Mouse (Mus musculus): Measurements from ENCODE around the gene Ust. TPM values are rescaled to one million over a fixed set of nuclear protein-coding genes. Genes with fewer than 3 reads are reported as not detected.

The Ust gene
- polyA plus RNA-seq, 1 experiment from 2014 or later = 10.5 TPM

GRCm38 (mm10) chr10:8529173-8529572 is 10.5 kb upstream of the Ust start:
- no peaks in the 10 kb centered on the region for H3K9me3 ChIP-seq (ENCODE audit: control insufficient read depth, low read length)
- no peak for ATAC-seq (ENCODE audit: low read depth)
- no peaks in the 10 kb centered on the region for H3K27me3 ChIP-seq (ENCODE audit: control insufficient read depth, insufficient read depth, low read length)
- no peaks in the 10 kb centered on the region for H3K4me1 ChIP-seq (ENCODE audit: control insufficient read depth, insufficient read depth, low read length)
- H3K36me3 ChIP-seq (ENCODE audit: control insufficient read depth, insufficient read depth, low read length) = no peaks in the 10 kb centered on the region
- H3K9ac ChIP-seq (replicated peaks; ENCODE audit: low read depth, low read length) = no peak overlapping the region
- H3K4me2 ChIP-seq (ENCODE audit: low read depth, low read length) = no peak overlapping the region
- H3K27ac ChIP-seq (ENCODE audit: low read depth, low read length) = no peak overlapping the region
- H3K4me3 ChIP-seq (ENCODE audit: low read depth, low read length) = no peak overlapping the region
- 45% methylated on average over 7 of the region's 7 CpGs for WGBS

- no peaks in the 10 kb centered on the region for H3K9me3 ChIP-seq (ENCODE audit: control insufficient read depth, low read length)
- no peak overlapping the region for H3K9ac ChIP-seq (replicated peaks; ENCODE audit: low read depth, low read length)
- no peaks in the 10 kb centered on the region for H3K4me1 ChIP-seq (ENCODE audit: control insufficient read depth, insufficient read depth, low read length)
- H3K36me3 ChIP-seq (ENCODE audit: control insufficient read depth, insufficient read depth, low read length) = no peaks in the 10 kb centered on the region
- no peak overlapping the region for H3K4me2 ChIP-seq (ENCODE audit: low read depth, low read length)
- WGBS = 92% methylated on average over 1 of the region's 1 CpGs
- no peak overlapping the region for H3K4me3 ChIP-seq (ENCODE audit: low read depth, low read length)
- no peaks in the 10 kb centered on the region for H3K27me3 ChIP-seq (ENCODE audit: control insufficient read depth, insufficient read depth, low read length)
- no peak for ATAC-seq (ENCODE audit: low read depth)
- no peak overlapping the region for H3K27ac ChIP-seq (ENCODE audit: low read depth, low read length)
These were observed 6.7 kb upstream of the Ust start for GRCm38 (mm10) chr10:8525354-8525753.

- WGBS = 45% methylated on average over 6 of the region's 6 CpGs
- H3K27ac ChIP-seq (ENCODE audit: low read depth, low read length) = no peak overlapping the region
- H3K4me2 ChIP-seq (ENCODE audit: low read depth, low read length) = no peak overlapping the region
- H3K4me3 ChIP-seq (ENCODE audit: low read depth, low read length) = no peak overlapping the region
- no peaks in the 10 kb centered on the region for H3K36me3 ChIP-seq (ENCODE audit: control insufficient read depth, insufficient read depth, low read length)
- H3K4me1 ChIP-seq (ENCODE audit: control insufficient read depth, insufficient read depth, low read length) = peaks cover 5% of the 10 kb centered on the region; the same call in 1 of the 2 replicates
- H3K9me3 ChIP-seq (ENCODE audit: control insufficient read depth, low read length) = no peaks in the 10 kb centered on the region
- no peak overlapping the region for H3K9ac ChIP-seq (replicated peaks; ENCODE audit: low read depth, low read length)
- no peak for ATAC-seq (ENCODE audit: low read depth)
- no peaks in the 10 kb centered on the region for H3K27me3 ChIP-seq (ENCODE audit: control insufficient read depth, insufficient read depth, low read length)
These were observed 2.9 kb upstream of the Ust start for GRCm38 (mm10) chr10:8521536-8521935.

- Histone ChIP-seq H3K36me3 (ENCODE audit: control insufficient read depth, insufficient read depth, low read length) (no peaks in the 10 kb centered on the region), H3K4me2 (ENCODE audit: low read depth, low read length) (no peak overlapping the region), H3K4me1 (ENCODE audit: control insufficient read depth, insufficient read depth, low read length) (peaks cover 5% of the 10 kb centered on the region; the same call in 1 of the 2 replicates), H3K4me3 (ENCODE audit: low read depth, low read length) (no peak overlapping the region), H3K27me3 (ENCODE audit: control insufficient read depth, insufficient read depth, low read length) (no peaks in the 10 kb centered on the region), H3K9ac (replicated peaks; ENCODE audit: low read depth, low read length) (no peak overlapping the region), H3K9me3 (ENCODE audit: control insufficient read depth, low read length) (no peaks in the 10 kb centered on the region), H3K27ac (ENCODE audit: low read depth, low read length) (no peak overlapping the region)
- no peak for ATAC-seq (ENCODE audit: low read depth)
- 64% methylated on average over 7 of the region's 7 CpGs for WGBS
These were observed 2.3 kb upstream of the Ust start for GRCm38 (mm10) chr10:8520766-8521395.

- peak overlapping the region; percentile 80 for H3K9ac ChIP-seq (replicated peaks; ENCODE audit: low read depth, low read length)
- no peak overlapping the region; the same call in 1 of the 2 replicates for H3K27ac ChIP-seq (ENCODE audit: low read depth, low read length)
- no peaks in the 10 kb centered on the region for H3K27me3 ChIP-seq (ENCODE audit: control insufficient read depth, insufficient read depth, low read length)
- H3K4me1 ChIP-seq (ENCODE audit: control insufficient read depth, insufficient read depth, low read length) = peaks cover 5% of the 10 kb centered on the region; the same call in 1 of the 2 replicates
- ATAC-seq (ENCODE audit: low read depth) = peak; percentile 7; the same call in 1 of the 2 replicates
- H3K4me2 ChIP-seq (ENCODE audit: low read depth, low read length) = peak overlapping the region; percentile 76
- peak overlapping the region; percentile 83 for H3K4me3 ChIP-seq (ENCODE audit: low read depth, low read length)
- WGBS = 2% methylated on average over 18 of the region's 18 CpGs
- no peaks in the 10 kb centered on the region for H3K36me3 ChIP-seq (ENCODE audit: control insufficient read depth, insufficient read depth, low read length)
- H3K9me3 ChIP-seq (ENCODE audit: control insufficient read depth, low read length) = no peaks in the 10 kb centered on the region
These were observed 428 bp upstream of the Ust start for GRCm38 (mm10) chr10:8519014-8519491.

- ATAC-seq (ENCODE audit: low read depth) = peak; percentile 36
- under 1% methylated on average over 26 of the region's 26 CpGs for WGBS
These were observed 959 bp downstream of the Ust start for GRCm38 (mm10) chr10:8517591-8518140.

GRCm38 (mm10) chr10:8516916-8517524 is 1.6 kb downstream of the Ust start:
- H3K9ac ChIP-seq (replicated peaks; ENCODE audit: low read depth, low read length) = peak overlapping the region; percentile 80; the same call in 1 of the 2 replicates
- peaks cover 5% of the 10 kb centered on the region; the same call in 1 of the 2 replicates for H3K4me1 ChIP-seq (ENCODE audit: control insufficient read depth, insufficient read depth, low read length)
- H3K27ac ChIP-seq (ENCODE audit: low read depth, low read length) = no peak overlapping the region
- peak overlapping the region; percentile 83 for H3K4me3 ChIP-seq (ENCODE audit: low read depth, low read length)
- no peaks in the 10 kb centered on the region for H3K9me3 ChIP-seq (ENCODE audit: control insufficient read depth, low read length)
- peak overlapping the region; percentile 76 for H3K4me2 ChIP-seq (ENCODE audit: low read depth, low read length)
- WGBS = 13% methylated on average over 9 of the region's 9 CpGs
- no peaks in the 10 kb centered on the region for H3K27me3 ChIP-seq (ENCODE audit: control insufficient read depth, insufficient read depth, low read length)
- no peaks in the 10 kb centered on the region for H3K36me3 ChIP-seq (ENCODE audit: control insufficient read depth, insufficient read depth, low read length)
- no peak for ATAC-seq (ENCODE audit: low read depth)

More at GRCm38 (mm10) chr10:8517591-8518140, 959 bp downstream of the Ust start:
- Histone ChIP-seq H3K9ac (replicated peaks; ENCODE audit: low read depth, low read length) (peak overlapping the region; percentile 80), H3K27ac (ENCODE audit: low read depth, low read length) (no peak overlapping the region), H3K36me3 (ENCODE audit: control insufficient read depth, insufficient read depth, low read length) (no peaks in the 10 kb centered on the region), H3K4me2 (ENCODE audit: low read depth, low read length) (peak overlapping the region; percentile 76), H3K4me1 (ENCODE audit: control insufficient read depth, insufficient read depth, low read length) (peaks cover 5% of the 10 kb centered on the region; the same call in 1 of the 2 replicates), H3K27me3 (ENCODE audit: control insufficient read depth, insufficient read depth, low read length) (no peaks in the 10 kb centered on the region), H3K4me3 (ENCODE audit: low read depth, low read length) (peak overlapping the region; percentile 83), H3K9me3 (ENCODE audit: control insufficient read depth, low read length) (no peaks in the 10 kb centered on the region)

GRCm38 (mm10) chr10:8513690-8514089 is 4.9 kb downstream of the Ust start:
- Histone ChIP-seq H3K27me3 (ENCODE audit: control insufficient read depth, insufficient read depth, low read length) (no peaks in the 10 kb centered on the region), H3K36me3 (ENCODE audit: control insufficient read depth, insufficient read depth, low read length) (no peaks in the 10 kb centered on the region), H3K4me2 (ENCODE audit: low read depth, low read length) (no peak overlapping the region), H3K9ac (replicated peaks; ENCODE audit: low read depth, low read length) (no peak overlapping the region), H3K27ac (ENCODE audit: low read depth, low read length) (no peak overlapping the region), H3K4me3 (ENCODE audit: low read depth, low read length) (no peak overlapping the region), H3K9me3 (ENCODE audit: control insufficient read depth, low read length) (no peaks in the 10 kb centered on the region), H3K4me1 (ENCODE audit: control insufficient read depth, insufficient read depth, low read length) (peaks cover 5% of the 10 kb centered on the region; the same call in 1 of the 2 replicates)
- ATAC-seq (ENCODE audit: low read depth) = no peak
- 89% methylated on average over 3 of the region's 3 CpGs for WGBS

- H3K4me2 ChIP-seq (ENCODE audit: low read depth, low read length) = no peak overlapping the region
- no peak for ATAC-seq (ENCODE audit: low read depth)
- 62% methylated on average over 6 of the region's 6 CpGs for WGBS
- H3K9ac ChIP-seq (replicated peaks; ENCODE audit: low read depth, low read length) = no peak overlapping the region
- no peaks in the 10 kb centered on the region for H3K36me3 ChIP-seq (ENCODE audit: control insufficient read depth, insufficient read depth, low read length)
- no peak overlapping the region for H3K27ac ChIP-seq (ENCODE audit: low read depth, low read length)
- H3K27me3 ChIP-seq (ENCODE audit: control insufficient read depth, insufficient read depth, low read length) = no peaks in the 10 kb centered on the region
- peaks cover 2% of the 10 kb centered on the region; the same call in 1 of the 2 replicates for H3K4me1 ChIP-seq (ENCODE audit: control insufficient read depth, insufficient read depth, low read length)
- no peak overlapping the region for H3K4me3 ChIP-seq (ENCODE audit: low read depth, low read length)
- H3K9me3 ChIP-seq (ENCODE audit: control insufficient read depth, low read length) = no peaks in the 10 kb centered on the region
These were observed 6.4 kb downstream of the Ust start for GRCm38 (mm10) chr10:8512222-8512621.

Measured in neural tube, embryonic 14.5 days (tissue).